Comparison of ENCODE assay signal across 8 mouse cellular contexts in the genomic region with DNA sequence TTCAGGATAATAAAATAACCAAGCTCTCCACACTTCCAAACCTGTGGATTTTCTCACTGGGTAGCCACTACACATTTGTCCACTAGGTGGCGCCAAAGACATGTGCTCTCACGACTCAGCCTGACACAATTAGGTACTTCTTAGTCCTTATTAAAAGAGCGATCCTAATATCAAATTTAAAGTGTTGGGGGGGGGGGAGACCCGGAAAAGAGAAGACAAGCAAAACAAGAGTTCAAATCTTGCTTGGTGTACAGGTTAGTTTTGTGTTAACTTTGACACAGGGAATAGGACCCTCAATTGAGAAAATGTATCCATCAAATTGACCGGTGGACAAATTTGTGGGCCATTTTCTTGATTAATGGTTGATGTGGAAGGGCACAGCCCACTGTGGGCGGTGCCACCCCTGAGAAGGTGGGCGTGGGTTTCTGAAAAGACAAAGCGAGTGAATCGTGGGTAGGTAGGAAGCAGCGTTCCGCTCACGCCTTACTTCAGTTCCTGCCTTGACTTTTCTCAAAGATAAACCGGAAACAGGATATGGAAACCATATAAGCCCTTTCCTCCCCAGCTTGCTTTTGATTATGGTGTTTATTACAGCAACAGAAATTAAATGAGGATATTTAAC. TPM values are rescaled to one million over a fixed set of nuclear protein-coding genes. Genes with fewer than 3 reads are reported as not detected.
DNase-seq lines count a peak whose midpoint lies in the region; ATAC-seq and TF ChIP-seq lines count a peak whose summit lies in the region.

No protein-coding gene starts in this region.

- DNase-seq in forebrain, postnatal 0 days, result peak; percentile 88
- peak; percentile 57 for DNase-seq in adrenal gland, adult 8-10 months
- DNase-seq in embryo, embryonic 11 days, result peak; percentile 79
- DNase-seq in heart, postnatal 14 days, result peak; percentile 81 to 91
- peak; percentile 83 to 86 for DNase-seq in left cerebral cortex, adult 18-20 months (ENCODE audit: low spot score in 2 of 2)
- peak; percentile 68 to 87 for DNase-seq in lung, postnatal 4 days
- peak; percentile 83 to 93 for DNase-seq in spleen, adult 2 months (ENCODE audit: low read depth in 1 of 2, low spot score in 2 of 2)

- no peaks in the 10 kb centered on the region for H3K4me1 ChIP-seq in forebrain, postnatal 0 days (ENCODE audit: insufficient read depth)
- no peaks in the 10 kb centered on the region for H3K4me1 ChIP-seq in forebrain, embryonic 13.5 days
- peaks cover 11% of the 10 kb centered on the region; the same call in 1 of the 2 replicates for H3K4me1 ChIP-seq in spleen, adult 2 months (ENCODE audit: control insufficient read depth, insufficient read depth, insufficient read length)

- no peaks in the 10 kb centered on the region for H3K27me3 ChIP-seq in forebrain, postnatal 0 days (ENCODE audit: insufficient read depth, low read length)
- peaks cover 10% of the 10 kb centered on the region; the same call in 1 of the 2 replicates for H3K27me3 ChIP-seq in forebrain, embryonic 13.5 days
- no peaks in the 10 kb centered on the region for H3K27me3 ChIP-seq in spleen, adult 2 months (ENCODE audit: control insufficient read depth, insufficient read depth, low read length)

- H3K27ac ChIP-seq in forebrain, postnatal 0 days (ENCODE audit: low read depth, low read length), result no peak overlapping the region
- no peak overlapping the region for H3K27ac ChIP-seq in forebrain, embryonic 13.5 days
- peak overlapping the region; percentile 94 for H3K27ac ChIP-seq in spleen, adult 2 months (ENCODE audit: insufficient read depth, low read length)

- TF ChIP-seq CTCF in forebrain, postnatal 0 days (IDR thresholded peaks at IDR 0.05; ENCODE audit: low read depth), result peak; percentile 95
- peak; percentile 83; the same call in 1 of the 2 replicates for TF ChIP-seq CTCF in spleen, adult 2 months (IDR thresholded peaks at IDR 0.05; ENCODE audit: extremely low read depth, insufficient read depth, insufficient read length, insufficient replicate concordance)

- H3K9me3 ChIP-seq in forebrain, postnatal 0 days (ENCODE audit: low read length), result no peaks in the 10 kb centered on the region
- peaks cover 7% of the 10 kb centered on the region; the same call in 1 of the 2 replicates for H3K9me3 ChIP-seq in forebrain, embryonic 13.5 days (replicated peaks)

- WGBS in forebrain, postnatal 0 days, result 40% methylated on average over 13 of the region's 13 CpGs
- 42% methylated on average over 13 of the region's 13 CpGs for WGBS in forebrain, embryonic 13.5 days
- WGBS in spleen, adult 2 months, result 1% methylated on average over 13 of the region's 13 CpGs

- intact Hi-C loops in heart, postnatal 14 days (cut with DNase I), result loop anchor here (1.0 to 10.0 kb wide), 4 partner anchors 33 to 234 kb away; no protein-coding TSS in a partner anchor

- no peak overlapping the region for H3K9ac ChIP-seq in forebrain, postnatal 0 days
- H3K9ac ChIP-seq in forebrain, embryonic 13.5 days, result no peak overlapping the region

- TF ChIP-seq POLR2A in spleen, adult 2 months (IDR thresholded peaks at IDR 0.05; ENCODE audit: low read depth, low read length), result no peak

- peak; percentile 53; the same call in 1 of the 2 replicates for ATAC-seq in forebrain, postnatal 0 days
- no peak for ATAC-seq in forebrain, embryonic 13.5 days

- H3K4me3 ChIP-seq in forebrain, postnatal 0 days (ENCODE audit: low read depth, low read length), result no peak overlapping the region
- H3K4me3 ChIP-seq in forebrain, embryonic 13.5 days, result no peak overlapping the region
- peak overlapping the region; percentile 35; the same call in 1 of the 2 replicates for H3K4me3 ChIP-seq in spleen, adult 2 months (ENCODE audit: extremely low read depth, insufficient read depth, insufficient read length)

- H3K36me3 ChIP-seq in forebrain, postnatal 0 days (ENCODE audit: insufficient read depth), result no peaks in the 10 kb centered on the region
- H3K36me3 ChIP-seq in forebrain, embryonic 13.5 days (ENCODE audit: poor library complexity, severe bottlenecking), result no peaks in the 10 kb centered on the region
- H3K36me3 ChIP-seq in spleen, adult 2 months (ENCODE audit: control insufficient read depth, insufficient read depth, low read length), result 0 out of 2 replicates have a peak, but pooled peaks cover 1% of the 10 kb centered on the region

- H3K4me2 ChIP-seq in forebrain, postnatal 0 days (ENCODE audit: low read depth), result no peak overlapping the region
- H3K4me2 ChIP-seq in forebrain, embryonic 13.5 days, result no peak overlapping the region

RNA-seq across cellular contexts. Expression of gene Tap1, which starts 16.4 kb away (rescaled TPM):
- 5.2 and 7.5 TPM in 2 replicates for total RNA-seq in forebrain, postnatal 0 days (2014; rRNA removed)
- polyA plus RNA-seq in forebrain, postnatal 0 days (2015; fragmentation: Nextera tagmentation; extraction: Ambion mirVana), result 4.6 and 5.0 TPM in 2 replicates
- 0.84 and 0.94 TPM in 2 replicates for polyA plus RNA-seq in forebrain, embryonic 13.5 days (2015; fragmentation: Nextera tagmentation; extraction: Ambion mirVana)
- 10 to 100 TPM; 19.5 to 22.2 (median 21.3) TPM for total RNA-seq in adrenal gland, adult 8-10 months (2022)
- 1 to 10 TPM; 5.4 to 5.5 TPM for total RNA-seq in heart, postnatal 14 days (2021)
- 1 to 10 TPM; 3.1 to 3.2 TPM for total RNA-seq in left cerebral cortex, adult 18-20 months (2021)
- polyA plus RNA-seq in spleen, adult 2 months (2012; rRNA removed), result 144 and 178 TPM in 2 replicates

RNA-seq across cellular contexts. Expression of gene Psmb9, which starts 16.6 kb away (rescaled TPM):
- 1.2 and 1.9 TPM in 2 replicates for total RNA-seq in forebrain, postnatal 0 days (2014; rRNA removed)
- 2.0 and 2.3 TPM in 2 replicates for polyA plus RNA-seq in forebrain, postnatal 0 days (2015; fragmentation: Nextera tagmentation; extraction: Ambion mirVana)
- polyA plus RNA-seq in forebrain, embryonic 13.5 days (2015; fragmentation: Nextera tagmentation; extraction: Ambion mirVana), result 0.43 and 0.73 TPM in 2 replicates
- 10 to 100 TPM; 16.7 to 30.6 (median 25.5) TPM for total RNA-seq in adrenal gland, adult 8-10 months (2022)
- 1 to 10 TPM; 6.5 to 7.2 TPM for total RNA-seq in heart, postnatal 14 days (2021)
- total RNA-seq in left cerebral cortex, adult 18-20 months (2021), result 1 to 10 TPM; 2.6 to 2.8 TPM
- polyA plus RNA-seq in spleen, adult 2 months (2012; rRNA removed), result 159 and 225 TPM in 2 replicates

RNA-seq across cellular contexts. Expression of gene H2-DMb1, which starts 18.1 kb away (rescaled TPM):
- total RNA-seq in forebrain, postnatal 0 days (2014; rRNA removed), result 0.62 and 2.8 TPM in 2 replicates
- polyA plus RNA-seq in forebrain, postnatal 0 days (2015; fragmentation: Nextera tagmentation; extraction: Ambion mirVana), result 1.5 and 1.7 TPM in 2 replicates
- 0.20 TPM in 1 of 2 replicates, not detected in the other for polyA plus RNA-seq in forebrain, embryonic 13.5 days (2015; fragmentation: Nextera tagmentation; extraction: Ambion mirVana)
- 10 to 100 TPM in 2 of 4 experiments, 1 to 10 TPM in 2; 5.2 to 11.5 (median 10.5) TPM for total RNA-seq in adrenal gland, adult 8-10 months (2022)
- total RNA-seq in heart, postnatal 14 days (2021), result 1 to 10 TPM; 1.4 to 1.8 TPM
- 1 to 10 TPM; 2.2 to 2.7 TPM for total RNA-seq in left cerebral cortex, adult 18-20 months (2021)
- 322 and 426 TPM in 2 replicates for polyA plus RNA-seq in spleen, adult 2 months (2012; rRNA removed)

RNA-seq across cellular contexts. Expression of gene Psmb8, which starts 26.5 kb away (rescaled TPM):
- 1.5 and 2.9 TPM in 2 replicates for total RNA-seq in forebrain, postnatal 0 days (2014; rRNA removed)
- polyA plus RNA-seq in forebrain, postnatal 0 days (2015; fragmentation: Nextera tagmentation; extraction: Ambion mirVana), result 4.8 and 7.2 TPM in 2 replicates
- polyA plus RNA-seq in forebrain, embryonic 13.5 days (2015; fragmentation: Nextera tagmentation; extraction: Ambion mirVana), result 0.65 and 1.6 TPM in 2 replicates
- 10 to 100 TPM; 30.4 to 41.2 (median 36.4) TPM for total RNA-seq in adrenal gland, adult 8-10 months (2022)
- total RNA-seq in heart, postnatal 14 days (2021), result 10 to 100 TPM in 1 of 2 experiments, 1 to 10 TPM in 1; 8.9 to 13.0 TPM
- 1 to 10 TPM; 4.6 to 5.5 TPM for total RNA-seq in left cerebral cortex, adult 18-20 months (2021)
- polyA plus RNA-seq in spleen, adult 2 months (2012; rRNA removed), result 260 and 307 TPM in 2 replicates

RNA-seq across cellular contexts. Expression of gene H2-DMb2, which starts 27.9 kb away (rescaled TPM):
- total RNA-seq in forebrain, postnatal 0 days (2014; rRNA removed), result 2.2 and 2.4 TPM in 2 replicates
- 0.72 and 1.0 TPM in 2 replicates for polyA plus RNA-seq in forebrain, postnatal 0 days (2015; fragmentation: Nextera tagmentation; extraction: Ambion mirVana)
- 0.20 TPM in 1 of 2 replicates, not detected in the other for polyA plus RNA-seq in forebrain, embryonic 13.5 days (2015; fragmentation: Nextera tagmentation; extraction: Ambion mirVana)
- total RNA-seq in adrenal gland, adult 8-10 months (2022), result 1 to 10 TPM; 2.0 to 4.5 (median 4.0) TPM
- 1 to 10 TPM in 1 of 2 experiments, under 1 TPM in 1; 0.96 to 1.6 TPM for total RNA-seq in heart, postnatal 14 days (2021)
- 1 to 10 TPM; 1.2 to 1.8 TPM for total RNA-seq in left cerebral cortex, adult 18-20 months (2021)
- polyA plus RNA-seq in spleen, adult 2 months (2012; rRNA removed), result 456 and 587 TPM in 2 replicates
